Mouse (Mus musculus): Measurements from ENCODE around the gene Cmbl.

Gene Cmbl

DNA sequence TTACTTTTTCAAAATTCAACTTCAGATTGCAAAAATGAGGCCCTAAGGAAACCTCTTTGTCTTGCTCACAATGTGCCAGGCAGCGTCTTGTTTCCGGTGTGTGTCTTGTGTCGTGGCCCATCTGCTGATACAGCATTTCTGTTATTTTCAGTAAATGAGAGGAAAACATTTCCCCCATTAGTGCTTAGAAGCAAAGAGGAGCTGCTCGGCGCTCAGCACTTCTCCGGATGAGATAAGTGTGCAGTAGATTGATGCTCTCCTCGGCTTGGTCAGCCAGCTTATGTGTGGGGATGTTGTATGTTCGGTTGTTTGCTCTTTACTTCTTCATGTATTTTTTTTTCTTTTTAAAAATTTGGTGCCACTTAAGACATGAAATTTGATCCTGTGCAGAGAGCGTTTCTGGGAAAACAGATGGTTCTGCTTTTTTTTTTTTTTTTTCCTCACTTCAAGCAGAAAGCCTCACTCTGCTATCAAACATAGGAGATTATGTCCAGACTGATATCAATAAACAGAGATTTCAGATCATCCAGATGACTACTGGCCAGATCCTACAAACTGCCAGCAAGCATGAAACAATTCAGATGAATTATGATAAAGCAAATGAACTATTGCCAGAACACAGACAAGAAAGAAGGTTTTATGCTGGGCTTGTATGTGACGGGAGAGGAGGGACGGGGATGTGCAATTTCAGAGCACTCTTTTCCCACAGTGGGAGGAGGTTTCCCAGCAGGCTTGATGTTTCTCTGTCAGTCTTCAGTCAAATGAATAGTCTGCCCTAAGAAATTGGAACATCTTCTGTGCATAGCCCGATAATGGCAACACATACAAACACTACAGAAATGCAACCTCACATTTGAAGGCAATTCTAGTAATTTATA lies 62.3 kb downstream of the Cmbl start:
- no peak for DNase-seq

DNA sequence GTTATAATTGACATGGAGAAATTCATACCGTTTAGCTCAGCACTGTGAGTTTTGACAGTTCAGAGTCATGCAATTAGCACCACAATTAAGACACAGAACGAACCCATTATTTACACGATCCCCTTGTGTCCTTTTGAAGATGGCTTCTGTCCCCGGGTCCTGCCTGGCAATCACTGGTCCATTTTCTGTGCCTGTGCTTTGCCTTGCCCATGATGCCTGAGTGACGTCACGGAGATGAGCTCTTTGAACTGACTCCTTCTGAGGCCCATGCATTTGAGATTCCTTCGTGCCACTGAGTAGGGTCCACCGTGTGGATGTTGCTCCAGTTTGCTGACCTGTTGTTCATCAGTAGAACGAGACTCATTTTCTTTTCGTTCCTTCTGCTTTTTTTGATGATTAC lies 63.0 kb downstream of the Cmbl start:
- no peak for DNase-seq

DNA sequence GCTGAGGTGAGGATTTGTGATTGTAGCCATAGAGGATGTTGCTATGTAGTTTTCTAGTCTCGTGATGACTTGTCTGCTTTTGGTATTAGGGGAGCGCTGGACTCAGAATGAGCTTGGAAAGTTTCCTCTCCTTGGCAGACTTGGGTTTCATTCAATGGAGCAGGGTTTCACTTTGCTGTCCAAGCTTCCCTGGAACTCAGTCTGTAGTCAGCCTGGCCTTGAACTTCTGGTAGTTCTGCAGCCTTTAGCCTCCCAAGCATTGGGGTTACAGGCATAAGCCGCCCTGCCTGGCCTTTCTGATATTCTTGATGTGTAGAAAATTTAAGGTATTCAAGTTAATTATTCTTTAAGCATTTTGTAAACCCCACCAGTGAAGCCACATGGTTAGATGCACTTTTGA lies 64.4 kb downstream of the Cmbl start:
- DNase-seq: no peak

DNA sequence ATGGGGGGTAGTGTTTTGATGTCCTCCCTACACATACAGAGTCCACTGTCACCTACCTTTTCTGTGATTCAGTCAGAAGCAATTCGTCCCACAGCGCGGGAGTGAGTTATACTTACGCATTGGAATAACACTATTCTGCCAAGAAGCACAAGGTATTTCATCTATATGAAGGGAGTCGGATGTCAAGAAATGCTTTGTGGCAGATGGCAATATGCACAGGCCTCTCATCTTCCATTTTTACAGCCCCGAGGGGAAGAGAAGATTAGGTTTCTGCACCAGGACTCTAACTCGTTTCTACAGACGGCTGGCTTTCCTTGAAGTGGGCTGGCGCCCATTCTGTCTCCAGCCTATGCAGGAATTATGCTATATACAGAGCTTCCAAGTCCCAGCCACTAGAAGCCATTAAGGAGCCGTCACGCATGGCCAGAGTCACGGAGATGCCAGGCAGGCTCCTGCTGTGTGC lies 66.2 kb downstream of the Cmbl start:
- DNase-seq: no peak

DNA sequence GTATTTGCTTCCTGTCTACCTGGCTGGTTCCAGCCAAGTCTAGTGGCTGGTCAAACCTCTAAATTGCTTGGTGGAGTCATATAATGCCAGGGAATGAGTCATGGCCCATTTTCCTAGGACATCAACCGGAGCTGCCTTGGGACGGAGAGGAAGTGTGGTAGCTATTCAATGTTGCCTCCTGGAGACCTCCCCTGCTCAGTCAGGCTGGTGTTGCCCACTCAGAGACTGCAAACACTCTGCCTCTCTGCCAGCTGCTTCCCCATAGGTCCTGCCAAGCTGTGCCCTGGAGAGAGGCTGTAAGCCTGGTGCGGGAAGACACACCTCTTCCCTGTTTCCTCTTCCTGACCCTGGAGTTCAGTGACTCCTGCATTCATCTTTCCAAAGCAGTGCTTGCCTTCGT lies 67.3 kb downstream of the Cmbl start:
- no peak for DNase-seq

DNA sequence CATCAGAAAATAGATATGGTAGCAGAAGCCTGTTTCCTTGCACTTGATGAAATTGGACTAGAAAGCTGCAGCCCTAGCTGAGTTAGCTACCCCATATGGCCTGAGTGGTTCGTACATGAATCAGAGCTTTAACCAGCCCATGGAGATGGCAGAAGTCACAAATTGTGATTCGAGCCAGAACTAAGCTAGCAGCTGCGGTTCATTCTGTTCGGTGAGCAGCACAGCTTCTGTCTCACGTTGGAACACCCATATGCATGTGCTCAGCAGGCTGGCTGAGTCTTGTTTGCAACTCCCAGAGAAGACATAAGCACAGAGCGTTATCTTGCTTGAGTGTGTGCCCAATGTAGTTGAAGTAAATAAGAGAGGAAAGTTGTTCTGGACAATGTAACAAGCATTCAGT lies 69.4 kb downstream of the Cmbl start:
- DNase-seq: no peak

DNA sequence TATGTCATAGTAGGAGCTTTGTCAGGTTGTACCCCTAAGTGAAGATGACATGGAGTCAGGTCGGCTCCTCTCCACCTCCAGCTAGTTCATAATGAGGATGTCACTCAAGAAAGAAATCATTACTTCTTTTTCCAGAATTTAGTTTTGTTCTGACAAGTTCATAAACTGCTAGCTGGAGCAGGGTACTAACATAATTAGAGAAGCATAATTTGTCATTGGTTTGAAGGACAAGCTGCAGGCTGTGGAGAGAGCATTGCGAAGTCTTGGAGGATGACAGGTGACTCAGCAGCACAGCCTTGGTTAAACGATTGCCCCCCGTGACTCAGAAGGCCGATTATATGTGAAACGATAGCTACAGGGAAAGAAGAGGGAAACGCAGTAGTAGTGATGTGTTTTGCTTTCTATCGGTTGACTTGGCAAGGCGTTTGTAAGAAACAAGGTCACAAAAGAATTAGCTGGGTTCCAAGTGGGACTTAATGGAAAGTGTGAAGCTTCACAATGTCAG lies 71.0 kb downstream of the Cmbl start:
- no peak for DNase-seq

Data from thymus, postnatal 36 days (tissue).